Mouse (Mus musculus): ENCODE measurements around the gene Gas1. TPM values are rescaled to one million over a fixed set of nuclear protein-coding genes. Genes with fewer than 3 reads are reported as not detected.

Gene Gas1
- 185 and 192 TPM in 2 replicates for polyA plus RNA-seq (2014; fragmentation: Nextera tagmentation; extraction: Ambion mirVana)

- DNase-seq (ENCODE audit: low spot score): peak; percentile 99
- WGBS: under 1% methylated on average over 55 of the region's 59 CpGs
- peaks cover 2% of the 10 kb centered on the region; the same call in 1 of the 2 replicates for H3K27me3 ChIP-seq (ENCODE audit: control insufficient read depth, insufficient read depth, low read length)
- peaks cover 5% of the 10 kb centered on the region for H3K4me1 ChIP-seq (replicated peaks; ENCODE audit: control insufficient read depth, insufficient read depth, low read length)
- no peaks in the 10 kb centered on the region for H3K36me3 ChIP-seq (ENCODE audit: control insufficient read depth, insufficient read depth, low read length)
- H3K27ac ChIP-seq (ENCODE audit: low read depth, low read length): peak within 1 kb of the TSS; percentile 99
- peak; percentile 93 for ATAC-seq (replicated peaks; ENCODE audit: low FRiP score)
- H3K4me3 ChIP-seq (ENCODE audit: low read depth, low read length): peak within 1 kb of the TSS; percentile 92
- H3K4me2 ChIP-seq (ENCODE audit: low read depth, low read length, severe bottlenecking): peak within 1 kb of the TSS; percentile 73
- peak within 1 kb of the TSS; percentile 99 for H3K9ac ChIP-seq (ENCODE audit: low read length)
- H3K9me3 ChIP-seq (ENCODE audit: control insufficient read depth, low read length): no peaks in the 10 kb centered on the region
Observed at GRCm38 (mm10) chr13:60177106-60177796, at the start of gene Gas1. Gene Gas1, minus strand, starts transcription at chr13:60177365.

- H3K27ac ChIP-seq (ENCODE audit: low read depth, low read length): no peak overlapping the region
- H3K27me3 ChIP-seq (ENCODE audit: control insufficient read depth, insufficient read depth, low read length): no peaks in the 10 kb centered on the region
- no peak overlapping the region for H3K9ac ChIP-seq (ENCODE audit: low read length)
- no peaks in the 10 kb centered on the region for H3K36me3 ChIP-seq (ENCODE audit: control insufficient read depth, insufficient read depth, low read length)
- H3K4me1 ChIP-seq (replicated peaks; ENCODE audit: control insufficient read depth, insufficient read depth, low read length): no peaks in the 10 kb centered on the region
- WGBS: 51% methylated on average over 9 of the region's 9 CpGs
- DNase-seq (ENCODE audit: low spot score) (no peak), ATAC-seq (replicated peaks; ENCODE audit: low FRiP score) (no peak)
- H3K4me2 ChIP-seq (ENCODE audit: low read depth, low read length, severe bottlenecking): no peak overlapping the region
- no peaks in the 10 kb centered on the region; the same call in 1 of the 2 replicates for H3K9me3 ChIP-seq (ENCODE audit: control insufficient read depth, low read length)
- H3K4me3 ChIP-seq (ENCODE audit: low read depth, low read length): no peak overlapping the region
Observed at GRCm38 (mm10) chr13:60226251-60226836, 49.2 kb upstream of the Gas1 start.

DNA sequence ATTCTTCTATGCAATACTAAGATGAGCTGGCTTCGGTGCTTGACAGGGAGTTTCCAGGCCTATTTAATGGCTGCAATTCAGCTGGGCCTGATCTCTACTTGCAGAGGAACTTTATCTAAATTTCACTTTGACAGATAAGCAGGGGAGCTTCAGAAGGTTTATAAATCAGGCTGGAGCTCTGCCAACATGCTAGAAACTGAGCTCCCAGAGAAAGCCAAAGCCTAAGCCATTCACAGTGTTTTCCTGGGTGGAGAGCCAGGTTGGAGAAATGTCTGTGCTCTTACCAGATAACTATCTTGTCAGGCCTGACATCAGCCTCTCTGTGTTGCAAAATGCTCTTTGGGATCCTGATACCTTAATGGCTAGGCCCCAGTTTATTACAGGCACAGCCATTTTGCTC is 48.6 kb upstream of the Gas1 start:
- no peak overlapping the region for H3K4me3 ChIP-seq (ENCODE audit: low read depth, low read length)
- H3K9me3 ChIP-seq (ENCODE audit: control insufficient read depth, low read length): no peaks in the 10 kb centered on the region; the same call in 1 of the 2 replicates
- H3K4me2 ChIP-seq (ENCODE audit: low read depth, low read length, severe bottlenecking): no peak overlapping the region
- DNase-seq (ENCODE audit: low spot score) (no peak), ATAC-seq (replicated peaks; ENCODE audit: low FRiP score) (no peak)
- no peaks in the 10 kb centered on the region for H3K4me1 ChIP-seq (replicated peaks; ENCODE audit: control insufficient read depth, insufficient read depth, low read length)
- no peak overlapping the region for H3K27ac ChIP-seq (ENCODE audit: low read depth, low read length)
- WGBS: 89% methylated on average over 1 of the region's 1 CpGs
- H3K36me3 ChIP-seq (ENCODE audit: control insufficient read depth, insufficient read depth, low read length): no peaks in the 10 kb centered on the region
- H3K9ac ChIP-seq (ENCODE audit: low read length): no peak overlapping the region
- H3K27me3 ChIP-seq (ENCODE audit: control insufficient read depth, insufficient read depth, low read length): no peaks in the 10 kb centered on the region

- H3K4me2 ChIP-seq (ENCODE audit: low read depth, low read length, severe bottlenecking): no peak overlapping the region
- H3K36me3 ChIP-seq (ENCODE audit: control insufficient read depth, insufficient read depth, low read length): no peaks in the 10 kb centered on the region
- no peaks in the 10 kb centered on the region for H3K27me3 ChIP-seq (ENCODE audit: control insufficient read depth, insufficient read depth, low read length)
- no peak overlapping the region for H3K27ac ChIP-seq (ENCODE audit: low read depth, low read length)
- 92% methylated on average over 5 of the region's 5 CpGs for WGBS
- H3K4me1 ChIP-seq (replicated peaks; ENCODE audit: control insufficient read depth, insufficient read depth, low read length): no peaks in the 10 kb centered on the region
- no peak for ATAC-seq (replicated peaks; ENCODE audit: low FRiP score)
- H3K9ac ChIP-seq (ENCODE audit: low read length): no peak overlapping the region
- H3K4me3 ChIP-seq (ENCODE audit: low read depth, low read length): no peak overlapping the region
- H3K9me3 ChIP-seq (ENCODE audit: control insufficient read depth, low read length): no peaks in the 10 kb centered on the region; the same call in 1 of the 2 replicates
- DNase-seq (ENCODE audit: low spot score): no peak
Observed at GRCm38 (mm10) chr13:60225276-60225675, 48.1 kb upstream of the Gas1 start.

- Histone ChIP-seq H3K4me3 (ENCODE audit: low read depth, low read length) (no peak overlapping the region), H3K27me3 (ENCODE audit: control insufficient read depth, insufficient read depth, low read length) (no peaks in the 10 kb centered on the region), H3K9me3 (ENCODE audit: control insufficient read depth, low read length) (no peaks in the 10 kb centered on the region; the same call in 1 of the 2 replicates), H3K4me2 (ENCODE audit: low read depth, low read length, severe bottlenecking) (no peak overlapping the region), H3K27ac (ENCODE audit: low read depth, low read length) (no peak overlapping the region), H3K9ac (ENCODE audit: low read length) (no peak overlapping the region), H3K36me3 (ENCODE audit: control insufficient read depth, insufficient read depth, low read length) (no peaks in the 10 kb centered on the region), H3K4me1 (replicated peaks; ENCODE audit: control insufficient read depth, insufficient read depth, low read length) (no peaks in the 10 kb centered on the region)
- ATAC-seq (replicated peaks; ENCODE audit: low FRiP score) (no peak), DNase-seq (ENCODE audit: low spot score) (no peak)
- 69% methylated on average over 2 of the region's 2 CpGs for WGBS
Observed at GRCm38 (mm10) chr13:60223797-60224196, 46.6 kb upstream of the Gas1 start.

DNA sequence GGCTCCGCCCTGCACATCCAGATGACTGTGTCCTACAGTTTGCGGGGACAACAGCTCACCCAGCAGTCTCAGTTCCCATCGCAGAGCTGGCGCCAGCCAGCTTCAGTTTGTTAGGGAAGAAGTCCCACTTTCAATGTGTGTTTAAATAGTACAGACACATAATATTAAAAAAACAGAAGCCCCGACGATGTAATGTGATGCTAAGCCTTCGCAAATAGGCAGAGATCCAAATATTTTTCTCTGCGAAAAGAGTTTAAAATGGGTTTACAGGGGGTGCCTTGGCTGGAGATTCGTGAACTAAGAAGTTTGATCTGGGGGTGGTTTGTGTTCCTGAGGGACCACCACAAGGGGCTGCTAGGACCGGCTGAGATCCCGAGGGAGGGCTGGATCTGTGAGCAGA is 45.2 kb upstream of the Gas1 start:
- H3K4me2 ChIP-seq (ENCODE audit: low read depth, low read length, severe bottlenecking): no peak overlapping the region
- no peaks in the 10 kb centered on the region for H3K27me3 ChIP-seq (ENCODE audit: control insufficient read depth, insufficient read depth, low read length)
- H3K36me3 ChIP-seq (ENCODE audit: control insufficient read depth, insufficient read depth, low read length): no peaks in the 10 kb centered on the region
- WGBS: 85% methylated on average over 11 of the region's 11 CpGs
- no peak overlapping the region for H3K27ac ChIP-seq (ENCODE audit: low read depth, low read length)
- DNase-seq (ENCODE audit: low spot score): no peak
- H3K9ac ChIP-seq (ENCODE audit: low read length): no peak overlapping the region
- ATAC-seq (replicated peaks; ENCODE audit: low FRiP score): no peak
- no peaks in the 10 kb centered on the region for H3K4me1 ChIP-seq (replicated peaks; ENCODE audit: control insufficient read depth, insufficient read depth, low read length)
- H3K4me3 ChIP-seq (ENCODE audit: low read depth, low read length): no peak overlapping the region
- H3K9me3 ChIP-seq (ENCODE audit: control insufficient read depth, low read length): no peaks in the 10 kb centered on the region; the same call in 1 of the 2 replicates

GRCm38 (mm10) chr13:60213896-60214295 is 36.7 kb upstream of the Gas1 start:
- H3K27ac ChIP-seq (ENCODE audit: low read depth, low read length): no peak overlapping the region
- no peaks in the 10 kb centered on the region for H3K4me1 ChIP-seq (replicated peaks; ENCODE audit: control insufficient read depth, insufficient read depth, low read length)
- ATAC-seq (replicated peaks; ENCODE audit: low FRiP score) (no peak), DNase-seq (ENCODE audit: low spot score) (no peak)
- H3K9ac ChIP-seq (ENCODE audit: low read length): no peak overlapping the region
- no peak overlapping the region for H3K4me2 ChIP-seq (ENCODE audit: low read depth, low read length, severe bottlenecking)
- no peaks in the 10 kb centered on the region for H3K36me3 ChIP-seq (ENCODE audit: control insufficient read depth, insufficient read depth, low read length)
- no peaks in the 10 kb centered on the region for H3K27me3 ChIP-seq (ENCODE audit: control insufficient read depth, insufficient read depth, low read length)
- H3K9me3 ChIP-seq (ENCODE audit: control insufficient read depth, low read length): no peaks in the 10 kb centered on the region
- WGBS: 92% methylated on average over 7 of the region's 7 CpGs
- H3K4me3 ChIP-seq (ENCODE audit: low read depth, low read length): no peak overlapping the region

GRCm38 (mm10) chr13:60207135-60207601 is 30.0 kb upstream of the Gas1 start:
- ATAC-seq (replicated peaks; ENCODE audit: low FRiP score) (no peak), DNase-seq (ENCODE audit: low spot score) (no peak)
- H3K4me3 ChIP-seq (ENCODE audit: low read depth, low read length): no peak overlapping the region
- no peaks in the 10 kb centered on the region for H3K36me3 ChIP-seq (ENCODE audit: control insufficient read depth, insufficient read depth, low read length)
- no peaks in the 10 kb centered on the region for H3K27me3 ChIP-seq (ENCODE audit: control insufficient read depth, insufficient read depth, low read length)
- H3K4me2 ChIP-seq (ENCODE audit: low read depth, low read length, severe bottlenecking): no peak overlapping the region
- 88% methylated on average over 6 of the region's 6 CpGs for WGBS
- H3K4me1 ChIP-seq (replicated peaks; ENCODE audit: control insufficient read depth, insufficient read depth, low read length): no peaks in the 10 kb centered on the region
- H3K9me3 ChIP-seq (ENCODE audit: control insufficient read depth, low read length): no peaks in the 10 kb centered on the region
- no peak overlapping the region for H3K27ac ChIP-seq (ENCODE audit: low read depth, low read length)
- H3K9ac ChIP-seq (ENCODE audit: low read length): no peak overlapping the region
